Mouse (Mus musculus) left cerebral cortex, adult 2 months (tissue): ENCODE measurements at regions not wholly inside any gene's neighbourhood (a gene's known extent, or its start where the extent isn't known, plus 50 kb on each side); places are given as distances from the start of the nearest gene placed in this dataset.

ENCODE experiments used
- DNase-seq, 2 experiments: peaks; one replicate each; pipeline ENCODE4 v3.0.0; 2021 to 2022; ENCODE audit warnings: low spot score in 2 of 2, mixed read lengths in 1 of 2; ENCODE audit errors: extremely low spot score in 1 of 2
- H3K27ac ChIP-seq: fragments of 200-600 bp; 2 replicates; pipeline ENCODE4 v1.8.1; 2022
- H3K4me3 ChIP-seq: fragments of 200-600 bp; 2 replicates; pipeline ENCODE4 v1.8.1; 2022
- CTCF ChIP-seq: fragments of 200-600 bp; IDR thresholded peaks from 2 replicates; pipeline ENCODE4 v1.8.1; 2022; ENCODE audit warnings: antibody characterized with exemption, mild to moderate bottlenecking, moderate library complexity
- intact Hi-C: fragments of 180-260 bp; cut with DNase I; formaldehyde crosslinking; loops from one replicate; pipeline ENCODE4 v1.15.1; 2025

GRCm38 (mm10) chr14:102925769-102926443, 56.5 kb downstream of the Kctd12 start:
- H3K27ac ChIP-seq: no peak overlapping the region
- no peak for TF ChIP-seq CTCF
- H3K4me3 ChIP-seq: no peak overlapping the region
- peak; percentile 17 to 23 for DNase-seq
- intact Hi-C loops: no loop called here

- no peak for TF ChIP-seq CTCF
- intact Hi-C loops: no loop called here
- H3K4me3 ChIP-seq: no peak overlapping the region
These were observed 57.8 kb downstream of the Kctd12 start for GRCm38 (mm10) chr14:102924674-102925073.

GRCm38 (mm10) chr14:102922496-102922993, 59.9 kb downstream of the Kctd12 start:
- DNase-seq: no peak
- intact Hi-C loops: no loop called here
- Histone ChIP-seq H3K27ac (no peak overlapping the region), H3K4me3 (no peak overlapping the region)
- no peak for TF ChIP-seq CTCF

More at GRCm38 (mm10) chr14:102924674-102925073, 57.8 kb downstream of the Kctd12 start:
- no peak overlapping the region for H3K27ac ChIP-seq
- no peak for DNase-seq

GRCm38 (mm10) chr14:102920415-102920814, 62.0 kb downstream of the Kctd12 start:
- H3K27ac ChIP-seq: no peak overlapping the region
- intact Hi-C loops: no loop called here

GRCm38 (mm10) chr14:102919261-102919801, 63.1 kb downstream of the Kctd12 start:
- no peak for TF ChIP-seq CTCF
- no peak for DNase-seq
- intact Hi-C loops: no loop called here
- no peak overlapping the region for H3K27ac ChIP-seq
- no peak overlapping the region for H3K4me3 ChIP-seq

More at GRCm38 (mm10) chr14:102920415-102920814, 62.0 kb downstream of the Kctd12 start:
- no peak for TF ChIP-seq CTCF
- DNase-seq: no peak
- H3K4me3 ChIP-seq: no peak overlapping the region

GRCm38 (mm10) chr14:102917929-102918328, 64.5 kb downstream of the Kctd12 start:
- no peak overlapping the region for H3K4me3 ChIP-seq
- intact Hi-C loops: no loop called here
- TF ChIP-seq CTCF: no peak
- no peak overlapping the region for H3K27ac ChIP-seq
- DNase-seq: no peak

GRCm38 (mm10) chr14:102915918-102916317, 66.5 kb downstream of the Kctd12 start:
- no peak for TF ChIP-seq CTCF
- no peak for DNase-seq
- intact Hi-C loops: no loop called here
- Histone ChIP-seq H3K27ac (no peak overlapping the region), H3K4me3 (no peak overlapping the region)

GRCm38 (mm10) chr14:102911582-102911981, 70.9 kb downstream of the Kctd12 start:
- no peak for TF ChIP-seq CTCF
- intact Hi-C loops: no loop called here
- no peak for DNase-seq
- Histone ChIP-seq H3K27ac (no peak overlapping the region), H3K4me3 (no peak overlapping the region)

GRCm38 (mm10) chr14:102908990-102909389, 73.4 kb downstream of the Kctd12 start:
- DNase-seq: no peak
- Histone ChIP-seq H3K27ac (no peak overlapping the region), H3K4me3 (no peak overlapping the region)
- no peak for TF ChIP-seq CTCF
- intact Hi-C loops: no loop called here

GRCm38 (mm10) chr14:102907411-102908103, 74.9 kb downstream of the Kctd12 start:
- no peak for DNase-seq
- Histone ChIP-seq H3K4me3 (no peak overlapping the region), H3K27ac (no peak overlapping the region)
- intact Hi-C loops: no loop called here
- no peak for TF ChIP-seq CTCF

- intact Hi-C loops: no loop called here
These were observed 75.6 kb downstream of the Kctd12 start for GRCm38 (mm10) chr14:102906826-102907225.

GRCm38 (mm10) chr14:102906286-102906685, 76.2 kb downstream of the Kctd12 start:
- intact Hi-C loops: no loop called here
- TF ChIP-seq CTCF: no peak
- no peak for DNase-seq

More at GRCm38 (mm10) chr14:102906826-102907225, 75.6 kb downstream of the Kctd12 start:
- H3K4me3 ChIP-seq: no peak overlapping the region
- H3K27ac ChIP-seq: 0 out of 2 replicates have a peak overlapping the region, but pooled peaks have one; percentile 4
- no peak for DNase-seq
- TF ChIP-seq CTCF: no peak

More at GRCm38 (mm10) chr14:102906286-102906685, 76.2 kb downstream of the Kctd12 start:
- H3K27ac ChIP-seq: 0 out of 2 replicates have a peak overlapping the region, but pooled peaks have one; percentile 4
- H3K4me3 ChIP-seq: no peak overlapping the region
